Mouse (Mus musculus) liver, embryonic 11.5 days (tissue): ENCODE measurements around the gene Actl6a. TPM values are rescaled to one million over a fixed set of nuclear protein-coding genes. Genes with fewer than 3 reads are reported as not detected.
"Not testable (repeated sequence)": the region's sequence is repeated elsewhere in the genome, so short reads cannot be mapped to it uniquely, and the experiment has no call there.

Experiments
- ATAC-seq: fragments of 200-750 bp; cut with Nextera tagmentation; replicated peaks from 2 replicates; pipeline ENCODE4 v1.8.0; 2017; ENCODE audit warnings: moderate number of reproducible peaks, mild to moderate bottlenecking, moderate TSS enrichment, moderate library complexity; ENCODE audit not compliant: low FRiP score
- DNase-seq: peaks from one replicate; pipeline ENCODE4 v3.0.0-alpha.2; 2017; ENCODE audit warnings: low spot score
- H3K27ac ChIP-seq: fragments of 300-500 bp; sonication (generic); 2 replicates; pipeline ENCODE4 v1.5.1; 2014; ENCODE audit warnings: mild to moderate bottlenecking, low read depth, low read length, control low read depth
- H3K27me3 ChIP-seq: fragments of 300-500 bp; sonication (generic); replicated peaks from 2 replicates; pipeline ENCODE4 v1.6.1; 2014; ENCODE audit warnings: low read length, mixed read lengths; ENCODE audit not compliant: control insufficient read depth, insufficient read depth
- H3K36me3 ChIP-seq: fragments of 300-500 bp; sonication (generic); 2 replicates; pipeline ENCODE4 v1.6.1; 2014; ENCODE audit warnings: mild to moderate bottlenecking, low read length, moderate library complexity, mixed read lengths; ENCODE audit not compliant: control insufficient read depth, insufficient read depth
- H3K4me1 ChIP-seq: fragments of 300-500 bp; sonication (generic); replicated peaks from 2 replicates; pipeline ENCODE4 v1.6.1; 2014; ENCODE audit warnings: low read length, mixed read lengths; ENCODE audit not compliant: control insufficient read depth, insufficient read depth
- H3K4me2 ChIP-seq: fragments of 300-500 bp; sonication (generic); 2 replicates; pipeline ENCODE4 v1.6.1; 2014; ENCODE audit warnings: mild to moderate bottlenecking, control low read depth, moderate library complexity
- H3K4me3 ChIP-seq: fragments of 300-500 bp; sonication (generic); 2 replicates; pipeline ENCODE4 v1.5.1; 2014; ENCODE audit warnings: low read depth, low read length, control low read depth
- H3K9ac ChIP-seq: fragments of 300-500 bp; sonication (generic); 2 replicates; pipeline ENCODE4 v1.6.1; 2014; ENCODE audit warnings: low read depth, low read length, control low read depth
- H3K9me3 ChIP-seq: fragments of 300-500 bp; sonication (generic); 2 replicates; pipeline ENCODE4 v1.6.1; 2016; ENCODE audit warnings: low read length, inconsistent platforms, mixed read lengths; ENCODE audit not compliant: control insufficient read depth
- WGBS: fragments of 180-500 bp; shearing (Covaris S2); extraction: QIAGEN DNeasy Blood & Tissue Kit; methylation state at CpG from one replicate; pipeline ENCODE4 v1.1.7; 2014; 5-methylcytosine and 5-hydroxymethylcytosine counted together
- polyA plus RNA-seq: library from polyadenylated mRNA; unstranded; fragments of >200 nt; fragmentation: Nextera tagmentation; extraction: Ambion mirVana; gene quantifications from 2 replicates; pipeline ENCODE4 v1.2.1, GENCODE M21; 2014

Gene Actl6a
- polyA plus RNA-seq, 1 experiment from 2014 or later: 196 TPM

DNA sequence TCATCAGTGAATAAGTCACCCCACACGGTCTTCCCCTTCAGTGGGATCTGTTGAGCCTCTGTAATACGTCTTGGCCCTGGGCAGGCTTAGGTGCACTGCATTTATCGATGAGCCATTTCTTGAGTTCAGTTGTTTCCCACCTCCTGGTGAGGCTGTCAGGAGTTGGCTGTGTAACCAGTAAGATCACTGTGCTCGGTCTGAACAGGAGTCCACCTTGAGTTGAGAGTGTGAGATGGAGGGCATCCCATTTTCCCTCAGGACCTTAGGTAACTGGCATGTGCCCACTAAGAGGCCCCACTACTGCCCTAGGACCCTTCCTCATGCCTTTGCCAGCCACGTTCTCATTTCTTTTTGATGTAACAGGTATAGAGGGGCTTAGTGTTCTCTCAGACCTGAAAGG, 19.9 kb downstream of the Actl6a start:
- ATAC-seq (no peak), DNase-seq (no peak)
- H3K4me1 ChIP-seq: no peaks in the 10 kb centered on the region
- no peak overlapping the region for H3K27ac ChIP-seq
- H3K9me3 ChIP-seq: no peaks in the 10 kb centered on the region
- H3K9ac ChIP-seq: no peak overlapping the region
- H3K27me3 ChIP-seq: no peaks in the 10 kb centered on the region
- peaks cover 52% of the 10 kb centered on the region for H3K36me3 ChIP-seq
- WGBS: 84% methylated on average over 5 of the region's 5 CpGs
- H3K4me3 ChIP-seq: no peak overlapping the region
- H3K4me2 ChIP-seq: no peak overlapping the region

DNA sequence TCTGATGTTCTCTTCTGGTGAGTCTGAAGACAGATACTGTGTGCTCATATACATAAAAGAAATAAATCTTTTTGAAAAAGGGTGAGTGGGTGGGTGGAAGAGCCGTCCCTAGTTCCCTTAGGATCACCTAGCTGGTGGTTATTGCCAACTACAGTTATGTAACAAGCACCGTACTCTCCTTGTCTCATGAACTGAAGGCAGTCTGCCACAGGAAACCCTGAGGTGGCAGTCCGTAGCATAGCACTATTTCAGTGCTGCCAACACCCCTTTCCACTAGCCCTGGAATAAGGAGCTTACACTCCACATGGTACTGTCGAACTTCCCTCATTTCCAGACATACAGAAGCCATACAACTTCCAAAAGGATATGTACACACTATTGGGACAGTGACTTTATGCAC, 21.8 kb downstream of the Actl6a start:
- Histone ChIP-seq H3K27me3 (no peaks in the 10 kb centered on the region), H3K4me2 (no peak overlapping the region), H3K4me3 (no peak overlapping the region), H3K27ac (no peak overlapping the region), H3K36me3 (peaks cover 49% of the 10 kb centered on the region), H3K4me1 (no peaks in the 10 kb centered on the region), H3K9me3 (no peaks in the 10 kb centered on the region), H3K9ac (no peak overlapping the region)
- no peak for ATAC-seq
- 91% methylated on average over 4 of the region's 4 CpGs for WGBS
- no peak for DNase-seq

GRCm38 (mm10) chr3:32736244-32737171, 30.4 kb downstream of the Actl6a start, which contains the start of gene Ndufb5:
Ndufb5 (plus strand) TSS chr3:32736990.
- peak; percentile 92 for ATAC-seq
- peak within 1 kb of the TSS; percentile 91 for H3K9ac ChIP-seq
- under 1% methylated on average over 62 of the region's 62 CpGs for WGBS

GRCm38 (mm10) chr3:32737172-32737655, 31.1 kb downstream of the Actl6a start, which contains the start of gene Mrpl47:
Mrpl47 (minus strand) TSS chr3:32737605.
- H3K27ac ChIP-seq: peak within 1 kb of the TSS; percentile 78
- peaks cover 8% of the 10 kb centered on the region; the same call in 1 of the 2 replicates for H3K36me3 ChIP-seq
- ATAC-seq: peak; percentile 30
- under 1% methylated on average over 31 of the region's 31 CpGs for WGBS
- H3K9me3 ChIP-seq: no peaks in the 10 kb centered on the region
- no peak for DNase-seq
- no peaks in the 10 kb centered on the region for H3K27me3 ChIP-seq
- peaks cover 13% of the 10 kb centered on the region for H3K4me1 ChIP-seq
- peak within 1 kb of the TSS; percentile 91 for H3K9ac ChIP-seq
- peak within 1 kb of the TSS; percentile 96 for H3K4me3 ChIP-seq
- peak within 1 kb of the TSS; percentile 83 for H3K4me2 ChIP-seq

More at GRCm38 (mm10) chr3:32736244-32737171, 30.4 kb downstream of the Actl6a start, which contains the start of gene Ndufb5:
- H3K4me3 ChIP-seq: peak within 1 kb of the TSS; percentile 96
- peaks cover 13% of the 10 kb centered on the region for H3K4me1 ChIP-seq
- peak within 1 kb of the TSS; percentile 78 for H3K27ac ChIP-seq
- peaks cover 10% of the 10 kb centered on the region for H3K36me3 ChIP-seq
- peak; percentile 92 for DNase-seq
- H3K27me3 ChIP-seq: no peaks in the 10 kb centered on the region
- peak within 1 kb of the TSS; percentile 83 for H3K4me2 ChIP-seq
- H3K9me3 ChIP-seq: no peaks in the 10 kb centered on the region

DNA sequence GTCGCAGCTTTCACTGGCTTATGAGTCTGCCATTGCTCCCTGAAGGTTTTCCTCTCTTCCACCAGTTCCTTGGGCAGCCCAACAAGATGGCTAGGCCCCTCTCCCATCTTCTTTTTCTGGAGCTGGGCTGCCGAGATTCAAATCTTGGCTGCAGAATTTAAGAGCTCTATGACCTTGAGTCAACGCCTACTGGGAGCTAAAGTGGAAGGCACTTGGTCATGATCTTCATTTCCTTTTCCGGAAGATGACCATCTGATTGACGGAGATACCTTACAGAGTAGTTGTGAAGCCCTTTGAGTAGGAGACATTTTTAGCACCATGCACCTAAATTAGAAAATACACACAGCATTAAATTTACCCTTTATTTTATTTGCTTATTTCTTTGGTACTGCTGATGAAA, 32.5 kb downstream of the Actl6a start:
- peak overlapping the region; percentile 96; the same call in 1 of the 2 replicates for H3K4me3 ChIP-seq
- no peaks in the 10 kb centered on the region; the same call in 1 of the 2 replicates for H3K36me3 ChIP-seq
- no peak overlapping the region for H3K27ac ChIP-seq
- DNase-seq (no peak), ATAC-seq (no peak)
- H3K4me2 ChIP-seq: peak overlapping the region; percentile 83; the same call in 1 of the 2 replicates
- no peaks in the 10 kb centered on the region for H3K27me3 ChIP-seq
- H3K4me1 ChIP-seq: peaks cover 13% of the 10 kb centered on the region
- no peak overlapping the region for H3K9ac ChIP-seq
- no peaks in the 10 kb centered on the region for H3K9me3 ChIP-seq
- WGBS: 90% methylated on average over 5 of the region's 5 CpGs

DNA sequence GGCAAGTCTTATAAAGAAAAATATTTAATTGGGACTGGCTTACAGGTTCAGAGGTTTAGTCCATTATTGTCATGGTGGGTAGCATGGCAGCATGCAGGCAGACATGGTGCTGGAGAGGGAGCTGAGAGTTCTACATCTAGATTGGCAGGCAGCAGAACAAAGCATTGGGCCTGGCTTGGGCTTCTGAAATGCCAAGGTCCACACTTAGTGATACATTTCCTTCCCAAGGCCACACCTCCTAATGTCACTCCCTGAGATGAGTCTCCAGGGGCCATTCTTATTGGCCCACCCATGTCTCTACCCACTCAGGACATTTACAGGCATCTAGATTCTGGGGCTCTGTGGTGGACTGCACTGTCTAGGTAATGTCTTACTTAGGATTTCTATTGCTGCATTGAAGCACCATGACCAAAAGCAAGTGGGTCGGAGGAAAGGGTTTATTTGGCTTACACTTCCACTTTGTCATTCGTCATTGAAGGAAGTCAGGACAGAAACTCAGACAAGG, 36.2 kb downstream of the Actl6a start:
- ATAC-seq: no peak
- H3K4me2 ChIP-seq: no peak overlapping the region
- peaks cover 11% of the 10 kb centered on the region for H3K4me1 ChIP-seq
- 70% methylated on average over 2 of the region's 2 CpGs for WGBS
- H3K27me3 ChIP-seq: no peaks in the 10 kb centered on the region
- no peak overlapping the region for H3K4me3 ChIP-seq
- no peak for DNase-seq
- no peaks in the 10 kb centered on the region for H3K9me3 ChIP-seq
- peaks cover 12% of the 10 kb centered on the region for H3K36me3 ChIP-seq
- H3K9ac ChIP-seq: no peak overlapping the region
- no peak overlapping the region for H3K27ac ChIP-seq

GRCm38 (mm10) chr3:32745001-32745400, 38.9 kb downstream of the Actl6a start:
- Histone ChIP-seq H3K36me3 (peaks cover 28% of the 10 kb centered on the region), H3K27me3 (no peaks in the 10 kb centered on the region), H3K9me3 (no peaks in the 10 kb centered on the region), H3K27ac (no peak overlapping the region), H3K4me1 (no peaks in the 10 kb centered on the region), H3K4me2 (no peak overlapping the region), H3K9ac (no peak overlapping the region), H3K4me3 (no peak overlapping the region)
- 97% methylated on average over 6 of the region's 6 CpGs for WGBS
- DNase-seq (no peak), ATAC-seq (no peak)

DNA sequence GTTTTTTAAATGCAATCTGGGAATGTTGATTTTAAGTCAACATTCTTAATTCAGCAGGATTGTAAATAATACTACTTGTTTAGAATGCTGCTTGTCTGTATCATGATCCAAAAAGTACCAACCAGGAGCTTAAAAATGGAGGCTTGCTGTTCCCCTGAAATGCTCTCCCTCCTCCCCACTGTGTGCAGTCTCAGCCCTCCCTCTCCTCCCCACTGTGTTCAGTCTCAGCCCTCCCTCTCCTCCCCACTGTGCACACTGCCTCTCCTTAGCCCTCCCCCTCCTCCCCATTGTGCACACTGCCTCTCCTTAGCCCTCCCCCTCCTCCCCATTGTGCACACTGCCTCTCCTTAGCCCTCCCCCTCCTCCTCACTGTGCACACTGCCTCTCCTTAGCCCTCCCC, 39.3 kb downstream of the Actl6a start:
- not testable (repeated sequence) for H3K4me3 ChIP-seq
- H3K36me3 ChIP-seq: peaks cover 30% of the 10 kb centered on the region

More for the DNA sequence above, 39.3 kb downstream of the Actl6a start:
- H3K27me3 ChIP-seq, H3K9me3 ChIP-seq, H3K4me2 ChIP-seq, H3K9ac ChIP-seq, H3K27ac ChIP-seq, DNase-seq, ATAC-seq, H3K4me1 ChIP-seq: not testable (repeated sequence)
